Mouse (Mus musculus): Measurements from ENCODE around the gene Trdmt1. TPM values are rescaled to one million over a fixed set of nuclear protein-coding genes. Genes with fewer than 3 reads are reported as not detected.

Gene Trdmt1
- total and polyA plus RNA-seq, 3 experiments = 0.77 to 7.8 (median 2.4) TPM

GRCm38 (mm10) chr2:13557145-13558030, 12.9 kb upstream of the Trdmt1 start:
- no peak for DNase-seq

GRCm38 (mm10) chr2:13556239-13556638, 11.8 kb upstream of the Trdmt1 start:
- no peak for DNase-seq

GRCm38 (mm10) chr2:13553966-13554365, 9.5 kb upstream of the Trdmt1 start:
- no peak for DNase-seq

GRCm38 (mm10) chr2:13548749-13549148, 4.3 kb upstream of the Trdmt1 start:
- no peak for DNase-seq

GRCm38 (mm10) chr2:13543519-13544124, 846 bp downstream of the Trdmt1 start:
- peak; percentile 17 for DNase-seq

GRCm38 (mm10) chr2:13539860-13540259, 4.6 kb downstream of the Trdmt1 start:
- DNase-seq = no peak

GRCm38 (mm10) chr2:13538704-13539377, 5.6 kb downstream of the Trdmt1 start:
- DNase-seq = no peak

GRCm38 (mm10) chr2:13538258-13538657, 6.2 kb downstream of the Trdmt1 start:
- DNase-seq = no peak

- DNase-seq = no peak
Observed at GRCm38 (mm10) chr2:13537733-13538132, 6.7 kb downstream of the Trdmt1 start.

- no peak for DNase-seq
Observed at GRCm38 (mm10) chr2:13536747-13537146, 7.7 kb downstream of the Trdmt1 start.

GRCm38 (mm10) chr2:13530639-13531038, 13.8 kb downstream of the Trdmt1 start:
- no peak for DNase-seq

- DNase-seq = no peak
Observed at GRCm38 (mm10) chr2:13529253-13529933, 15.1 kb downstream of the Trdmt1 start.

- peak; percentile 82 for DNase-seq
Observed at GRCm38 (mm10) chr2:13527531-13527930, 16.9 kb downstream of the Trdmt1 start.

- no peak for DNase-seq
Observed at GRCm38 (mm10) chr2:13527125-13527524, 17.3 kb downstream of the Trdmt1 start.

GRCm38 (mm10) chr2:13526205-13526604, 18.3 kb downstream of the Trdmt1 start:
- DNase-seq = no peak

GRCm38 (mm10) chr2:13523540-13524456, 20.7 kb downstream of the Trdmt1 start:
- no peak for DNase-seq

- no peak for DNase-seq
Observed at GRCm38 (mm10) chr2:13522106-13522505, 22.4 kb downstream of the Trdmt1 start.

- no peak for DNase-seq
Observed at GRCm38 (mm10) chr2:13514949-13515348, 29.5 kb downstream of the Trdmt1 start.

- DNase-seq = no peak
Observed at GRCm38 (mm10) chr2:13502717-13503116, 41.8 kb downstream of the Trdmt1 start.

GRCm38 (mm10) chr2:13501553-13501952, 42.9 kb downstream of the Trdmt1 start:
- DNase-seq = no peak
